Mouse (Mus musculus) kidney, embryonic 15.5 days (tissue): ENCODE measurements around the gene Btg2. TPM values are rescaled to one million over a fixed set of nuclear protein-coding genes. Genes with fewer than 3 reads are reported as not detected.

Experiments used
- ATAC-seq: fragments of 200-750 bp; cut with Nextera tagmentation; replicated peaks from 2 replicates; pipeline ENCODE4 v1.8.0; 2017; ENCODE audit warnings: moderate TSS enrichment; ENCODE audit not compliant: low FRiP score
- H3K27ac ChIP-seq: fragments of 300-500 bp; sonication (generic); 2 replicates; pipeline ENCODE4 v1.5.1; 2015; ENCODE audit warnings: mild to moderate bottlenecking, inconsistent platforms
- H3K27me3 ChIP-seq: fragments of 300-500 bp; sonication (generic); 2 replicates; pipeline ENCODE4 v1.6.1; 2015; ENCODE audit warnings: inconsistent platforms
- H3K36me3 ChIP-seq: fragments of 300-500 bp; sonication (generic); 2 replicates; pipeline ENCODE4 v1.6.1; 2015; ENCODE audit warnings: inconsistent platforms
- H3K4me1 ChIP-seq: fragments of 300-500 bp; sonication (generic); 2 replicates; pipeline ENCODE4 v1.6.1; 2015; ENCODE audit warnings: inconsistent platforms
- H3K4me2 ChIP-seq: fragments of 300-500 bp; sonication (generic); 2 replicates; pipeline ENCODE4 v1.6.1; 2015; ENCODE audit warnings: moderate library complexity, mild to moderate bottlenecking, inconsistent platforms
- H3K4me3 ChIP-seq: fragments of 300-500 bp; sonication (generic); replicated peaks from 2 replicates; pipeline ENCODE4 v1.5.1; 2015; ENCODE audit warnings: mild to moderate bottlenecking, inconsistent platforms
- H3K9ac ChIP-seq: fragments of 300-500 bp; sonication (generic); 2 replicates; pipeline ENCODE4 v1.6.1; 2015; ENCODE audit warnings: mild to moderate bottlenecking, inconsistent platforms
- H3K9me3 ChIP-seq: fragments of 300-500 bp; sonication (generic); replicated peaks from 2 replicates; pipeline ENCODE4 v1.6.1; 2016; ENCODE audit warnings: inconsistent platforms
- whole genome bisulfite sequencing: fragments of 180-500 bp; shearing (Covaris S2); methylation state at CpG from one replicate; pipeline ENCODE4 v1.1.7; 2015; ENCODE audit warnings: mixed read lengths; 5-methylcytosine and 5-hydroxymethylcytosine counted together
- polyA plus RNA-seq: library from polyadenylated mRNA; unstranded; fragments of >200 nt; fragmentation: Nextera tagmentation; extraction: Ambion mirVana; gene quantifications from 2 replicates; pipeline ENCODE4 v1.2.1, GENCODE M21; 2015

The Btg2 gene
- polyA plus RNA-seq, 1 experiment from 2014 or later = 32.2 TPM

DNA sequence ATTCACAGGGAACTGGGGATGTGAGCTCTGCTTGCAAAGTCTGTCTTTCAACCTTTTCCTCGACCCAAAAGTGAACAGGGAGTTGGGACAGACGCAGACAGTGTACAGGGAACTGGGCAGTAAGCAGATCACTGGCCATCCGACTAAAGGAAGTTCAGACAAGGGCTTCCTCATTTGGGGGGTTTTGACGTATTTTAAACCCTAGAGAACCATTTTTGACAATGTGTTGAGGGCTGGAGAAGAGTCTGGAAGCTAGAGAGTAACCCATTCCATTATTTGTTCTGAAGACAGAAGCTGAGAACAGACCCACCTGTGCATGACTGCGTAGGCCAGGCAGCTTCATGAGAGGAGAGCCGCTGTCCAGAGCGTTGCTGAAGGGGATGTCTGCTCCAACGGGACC lies 4.8 kb upstream of the Btg2 start:
- H3K4me2 ChIP-seq = no peak overlapping the region
- no peak for ATAC-seq
- H3K4me3 ChIP-seq = no peak overlapping the region
- no peak overlapping the region for H3K27ac ChIP-seq
- no peaks in the 10 kb centered on the region for H3K36me3 ChIP-seq
- no peak overlapping the region for H3K9ac ChIP-seq
- no peaks in the 10 kb centered on the region for H3K27me3 ChIP-seq
- H3K9me3 ChIP-seq = no peaks in the 10 kb centered on the region
- peaks cover 39% of the 10 kb centered on the region for H3K4me1 ChIP-seq
- 84% methylated on average over 8 of the region's 8 CpGs for WGBS

DNA sequence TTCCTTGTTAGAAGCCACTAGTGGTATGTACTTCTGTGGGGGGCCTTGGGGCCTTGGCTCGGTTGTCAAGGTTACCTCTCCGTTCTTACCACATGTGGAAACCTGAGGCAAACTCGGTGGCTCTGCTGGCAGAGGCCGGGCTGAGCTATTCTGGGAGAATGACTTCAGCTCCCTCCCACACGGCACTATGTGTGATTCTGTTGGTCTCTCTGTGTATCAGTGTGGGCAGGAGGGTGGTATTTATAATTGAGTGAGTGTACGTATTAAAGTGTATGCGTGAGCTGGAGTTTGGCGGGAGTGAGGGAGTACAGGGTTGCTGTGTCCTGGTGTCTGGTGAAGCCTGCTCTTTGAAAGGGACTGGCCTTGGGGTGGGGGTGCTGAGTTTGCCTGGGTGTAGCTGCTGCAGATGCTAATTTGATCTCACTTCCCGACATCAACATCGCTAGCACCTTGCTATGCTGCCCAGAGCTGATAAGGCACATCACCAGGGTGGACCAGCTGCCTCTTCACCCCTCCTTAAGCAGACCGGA lies 4.1 kb upstream of the Btg2 start:
- H3K9ac ChIP-seq = no peak overlapping the region
- no peaks in the 10 kb centered on the region for H3K36me3 ChIP-seq
- no peaks in the 10 kb centered on the region for H3K27me3 ChIP-seq
- ATAC-seq = no peak
- H3K4me3 ChIP-seq = no peak overlapping the region
- peaks cover 43% of the 10 kb centered on the region for H3K4me1 ChIP-seq
- 50% methylated on average over 11 of the region's 11 CpGs for WGBS
- H3K4me2 ChIP-seq = no peak overlapping the region
- H3K9me3 ChIP-seq = no peaks in the 10 kb centered on the region
- H3K27ac ChIP-seq = peak overlapping the region; percentile 37; the same call in 1 of the 2 replicates

DNA sequence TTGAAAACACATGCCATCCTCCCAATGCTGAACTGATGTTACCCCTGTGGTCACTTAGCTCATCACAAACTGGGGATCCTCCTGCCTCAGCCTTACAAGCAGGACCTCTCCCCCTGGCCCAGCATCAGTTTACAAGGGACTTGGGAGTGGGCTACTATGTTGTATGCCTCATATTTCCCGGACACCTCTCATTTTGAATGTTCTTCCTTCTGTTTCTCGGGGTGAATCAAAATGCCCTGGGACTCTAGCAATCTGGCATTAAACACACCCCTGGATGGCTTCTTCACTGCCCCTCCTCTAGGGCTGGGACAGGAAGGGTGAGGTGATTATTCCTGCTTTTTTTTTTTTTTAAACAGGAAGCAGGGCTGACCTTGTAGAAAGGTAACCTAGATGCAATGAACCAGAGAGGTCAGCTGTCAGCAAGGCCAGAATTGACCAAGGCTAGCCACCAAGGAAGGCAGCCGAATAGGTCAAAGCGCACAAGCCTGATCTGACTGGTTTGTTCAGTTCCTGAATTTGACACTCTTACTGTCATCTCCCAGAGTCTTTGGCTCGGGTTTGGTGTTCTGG lies 2.0 kb upstream of the Btg2 start:
- no peak for ATAC-seq
- 83% methylated on average over 5 of the region's 5 CpGs for WGBS
- H3K4me1 ChIP-seq = peaks cover 49% of the 10 kb centered on the region

GRCm38 (mm10) chr1:134080406-134080805 lies 1.5 kb upstream of the Btg2 start:
- Histone ChIP-seq H3K4me3 (no peak overlapping the region), H3K36me3 (peaks cover 7% of the 10 kb centered on the region), H3K4me1 (peaks cover 51% of the 10 kb centered on the region), H3K9ac (no peak overlapping the region), H3K4me2 (no peak overlapping the region), H3K9me3 (no peaks in the 10 kb centered on the region), H3K27me3 (no peaks in the 10 kb centered on the region), H3K27ac (peak overlapping the region; percentile 89)
- WGBS = 83% methylated on average over 4 of the region's 4 CpGs
- no peak for ATAC-seq

More for the DNA sequence above, 2.0 kb upstream of the Btg2 start:
- no peaks in the 10 kb centered on the region for H3K9me3 ChIP-seq
- H3K4me2 ChIP-seq = no peak overlapping the region
- no peak overlapping the region for H3K27ac ChIP-seq
- H3K4me3 ChIP-seq = no peak overlapping the region
- H3K9ac ChIP-seq = no peak overlapping the region
- 0 out of 2 replicates have a peak, but pooled peaks cover 3% of the 10 kb centered on the region for H3K36me3 ChIP-seq
- no peaks in the 10 kb centered on the region for H3K27me3 ChIP-seq

GRCm38 (mm10) chr1:134079477-134080163 lies 700 bp upstream of the Btg2 start:
- ATAC-seq = no peak
- peak overlapping the region; percentile 81 for H3K4me2 ChIP-seq
- no peaks in the 10 kb centered on the region for H3K27me3 ChIP-seq
- 4% methylated on average over 9 of the region's 9 CpGs for WGBS
- H3K9me3 ChIP-seq = no peaks in the 10 kb centered on the region
- H3K9ac ChIP-seq = peak overlapping the region; percentile 42
- peak overlapping the region; percentile 64 for H3K4me3 ChIP-seq
- peaks cover 13% of the 10 kb centered on the region for H3K36me3 ChIP-seq
- peak overlapping the region; percentile 89 for H3K27ac ChIP-seq
- peaks cover 57% of the 10 kb centered on the region for H3K4me1 ChIP-seq

GRCm38 (mm10) chr1:134078061-134078795 lies 692 bp downstream of the Btg2 start:
- WGBS = 7% methylated on average over 19 of the region's 19 CpGs
- H3K4me2 ChIP-seq = peak overlapping the region; percentile 81
- no peaks in the 10 kb centered on the region for H3K27me3 ChIP-seq
- peak; percentile 37 for ATAC-seq
- H3K4me1 ChIP-seq = peaks cover 66% of the 10 kb centered on the region
- no peaks in the 10 kb centered on the region for H3K9me3 ChIP-seq
- H3K9ac ChIP-seq = peak overlapping the region; percentile 67
- peaks cover 15% of the 10 kb centered on the region for H3K36me3 ChIP-seq
- H3K4me3 ChIP-seq = peak overlapping the region; percentile 64
- H3K27ac ChIP-seq = peak overlapping the region; percentile 74

GRCm38 (mm10) chr1:134077389-134078060 lies 1.4 kb downstream of the Btg2 start:
- Histone ChIP-seq H3K9ac (peak overlapping the region; percentile 67), H3K4me3 (peak overlapping the region; percentile 64), H3K36me3 (peaks cover 15% of the 10 kb centered on the region), H3K9me3 (no peaks in the 10 kb centered on the region), H3K4me2 (peak overlapping the region; percentile 81), H3K27me3 (no peaks in the 10 kb centered on the region), H3K4me1 (peaks cover 64% of the 10 kb centered on the region), H3K27ac (peak overlapping the region; percentile 74)
- 22% methylated on average over 14 of the region's 14 CpGs for whole genome bisulfite sequencing
- no peak for ATAC-seq

DNA sequence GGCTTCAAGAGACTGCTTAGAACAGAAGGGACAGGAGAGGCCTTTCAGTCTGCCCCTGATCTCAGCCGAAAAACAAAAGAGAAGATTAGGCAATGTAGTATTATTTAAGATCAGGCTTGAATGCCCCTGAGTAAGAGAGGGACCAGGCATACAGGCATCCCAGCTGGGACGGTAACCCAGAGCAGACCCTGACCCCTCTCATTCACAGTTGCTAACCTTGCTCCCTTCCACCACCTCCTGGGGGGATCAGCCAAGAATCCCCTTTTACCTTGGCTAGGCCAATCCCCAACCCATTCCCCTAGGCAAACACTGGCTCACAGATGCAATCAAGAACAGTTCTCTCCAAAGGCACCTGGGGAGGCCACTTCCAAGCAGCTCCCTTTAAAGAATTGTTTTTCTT lies 2.1 kb downstream of the Btg2 start:
- Histone ChIP-seq H3K27ac (no peak overlapping the region), H3K9me3 (no peaks in the 10 kb centered on the region), H3K4me3 (peak overlapping the region; percentile 64; the same call in 1 of the 2 replicates), H3K4me1 (peaks cover 70% of the 10 kb centered on the region), H3K4me2 (peak overlapping the region; percentile 81), H3K36me3 (peaks cover 15% of the 10 kb centered on the region), H3K9ac (0 out of 2 replicates have a peak overlapping the region, but pooled peaks have one; percentile 22), H3K27me3 (no peaks in the 10 kb centered on the region)
- WGBS = 53% methylated on average over 2 of the region's 2 CpGs
- ATAC-seq = no peak

GRCm38 (mm10) chr1:134075532-134075931 lies 3.4 kb downstream of the Btg2 start:
- Histone ChIP-seq H3K4me1 (peaks cover 83% of the 10 kb centered on the region), H3K36me3 (peaks cover 15% of the 10 kb centered on the region), H3K27ac (no peak overlapping the region), H3K4me2 (peak overlapping the region; percentile 81), H3K27me3 (no peaks in the 10 kb centered on the region), H3K9ac (no peak overlapping the region), H3K4me3 (no peak overlapping the region), H3K9me3 (no peaks in the 10 kb centered on the region)
- WGBS = 90% methylated on average over 8 of the region's 8 CpGs
- ATAC-seq = no peak

DNA sequence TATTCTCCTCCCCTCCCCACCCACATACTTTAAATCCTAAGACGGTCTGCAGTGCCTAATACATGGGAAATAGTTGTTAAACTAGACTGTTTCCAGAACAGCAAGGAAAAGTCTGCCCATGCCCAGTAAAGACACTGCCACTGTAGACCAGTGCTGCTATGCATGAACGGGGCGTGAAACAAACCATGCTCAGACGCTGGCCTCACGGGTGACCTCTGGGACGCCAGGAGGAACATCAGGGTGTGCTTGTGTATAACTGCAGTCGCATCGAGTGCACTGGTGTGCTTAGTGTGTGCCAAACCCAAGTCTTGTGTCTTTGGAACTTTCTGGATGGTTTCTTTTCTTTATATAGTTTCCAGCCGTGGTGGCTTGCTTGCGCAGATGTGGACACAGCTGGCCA lies 4.3 kb downstream of the Btg2 start:
- 68% methylated on average over 10 of the region's 10 CpGs for WGBS
- Histone ChIP-seq H3K27me3 (no peaks in the 10 kb centered on the region), H3K9ac (no peak overlapping the region), H3K4me1 (peaks cover 82% of the 10 kb centered on the region), H3K36me3 (peaks cover 15% of the 10 kb centered on the region), H3K4me3 (no peak overlapping the region), H3K27ac (no peak overlapping the region), H3K9me3 (no peaks in the 10 kb centered on the region), H3K4me2 (no peak overlapping the region)
- ATAC-seq = no peak

DNA sequence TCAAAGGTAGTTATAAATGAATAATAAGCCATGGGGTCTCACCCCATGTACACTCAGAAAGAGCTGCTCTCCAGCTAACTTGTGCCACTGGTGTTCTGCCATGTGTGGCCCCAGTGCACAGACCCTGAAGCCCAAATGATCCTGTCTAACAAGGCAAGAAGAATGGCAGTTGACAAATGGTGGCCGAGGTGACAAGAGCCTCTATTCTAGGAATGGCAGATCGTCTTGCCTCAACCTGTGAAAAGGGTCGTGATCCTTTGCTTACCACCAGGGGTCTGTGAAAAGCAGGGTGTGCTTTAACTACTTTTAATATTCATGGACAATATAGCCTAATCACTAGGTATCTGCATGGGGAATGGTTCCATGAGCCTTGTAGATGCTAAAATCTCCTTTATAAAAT lies 4.7 kb downstream of the Btg2 start:
- Histone ChIP-seq H3K9ac (no peak overlapping the region), H3K9me3 (no peaks in the 10 kb centered on the region), H3K4me1 (peaks cover 80% of the 10 kb centered on the region), H3K36me3 (peaks cover 15% of the 10 kb centered on the region), H3K27me3 (no peaks in the 10 kb centered on the region), H3K27ac (no peak overlapping the region), H3K4me2 (no peak overlapping the region), H3K4me3 (no peak overlapping the region)
- WGBS = 29% methylated on average over 3 of the region's 3 CpGs
- no peak for ATAC-seq
